24 mouse cellular contexts compared by ENCODE assay signal in the genomic region with DNA sequence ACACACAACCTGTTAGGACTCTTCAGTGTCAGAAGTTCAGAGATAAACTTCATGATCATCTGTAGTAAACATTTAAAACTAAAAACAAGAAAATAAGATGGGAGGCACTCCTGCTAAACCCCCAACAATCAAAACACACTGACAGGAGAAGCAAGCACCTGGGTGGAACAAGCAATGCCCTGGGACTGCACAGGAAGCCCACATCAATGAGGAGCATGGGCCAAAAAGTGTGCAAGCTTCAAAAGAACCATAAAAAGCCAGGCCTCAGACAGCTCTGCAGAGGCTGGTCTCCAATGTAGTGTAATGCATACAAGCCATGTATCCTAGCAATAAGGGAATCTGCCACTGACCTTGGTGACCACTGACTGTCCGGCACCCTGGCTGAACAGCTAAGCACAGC. TPM values are rescaled to one million over a fixed set of nuclear protein-coding genes. Genes with fewer than 3 reads are reported as not detected.
DNase-seq lines count a peak whose midpoint lies in the region; TF ChIP-seq lines count a peak whose summit lies in the region.
"Had no signal": no experiment of that assay in that cellular context is flagged by ENCODE, and none has a peak within 500 bp of the region (broad histone marks: within the 10 kb centered on the region; RNA-seq: fewer than 3 reads in every experiment).

No protein-coding gene starts in this region.

- peaks cover 9% of the 10 kb centered on the region for H3K4me1 ChIP-seq in thymus, adult 2 months (replicated peaks; ENCODE audit: control insufficient read depth, insufficient read depth, low read length)
- H3K4me1 ChIP-seq in forebrain, embryonic 10.5 days = no peaks in the 10 kb centered on the region
- H3K4me1 ChIP-seq: embryonic facial prominence, embryonic 10.5 days; embryonic facial prominence, embryonic 13.5 days; forebrain, embryonic 13.5 days; hindbrain, embryonic 12.5 days; hindbrain, embryonic 15.5 days had no signal

- WGBS in thymus, adult 2 months = 75% methylated on average over 1 of the region's 1 CpGs
- 97% methylated on average over 1 of the region's 1 CpGs for WGBS in forebrain, embryonic 10.5 days

- peak; percentile 4 to 19 for DNase-seq in CD8-positive naive resting alpha-beta T cell, adult 2 months (ENCODE audit: low read depth in 2 of 2, low spot score in 2 of 2)
- DNase-seq in thymus, adult 2 months = peak; percentile 47
- peak; percentile 48 for DNase-seq in thymus, postnatal 25 days
- DNase-seq in forebrain, embryonic 10.5 days (ENCODE audit: extremely low spot score, low spot score) = no peak
- no peak for DNase-seq in cerebellum, adult 9-11 months
- no peak for DNase-seq in right cerebral cortex, postnatal 10 days (ENCODE audit: low spot score in 2 of 2)
- DNase-seq: adrenal gland, adult 2 months; adrenal gland, postnatal 14 days; cerebellum, adult 11 months; cerebellum, adult 2 months; cerebellum, postnatal 10 days; cerebellum, postnatal 36 days; embryo, embryonic 11 days; gastrocnemius, postnatal 14 days; heart, adult 11 months had no signal

- no peaks in the 10 kb centered on the region for H3K9me3 ChIP-seq in forebrain, embryonic 10.5 days
- H3K9me3 ChIP-seq: embryonic facial prominence, embryonic 10.5 days; embryonic facial prominence, embryonic 13.5 days; forebrain, embryonic 13.5 days; G1E; hindbrain, embryonic 12.5 days; hindbrain, embryonic 15.5 days had no signal

- no peaks in the 10 kb centered on the region for H3K27me3 ChIP-seq in thymus, adult 2 months (ENCODE audit: control insufficient read depth, insufficient read depth, low read length)
- no peaks in the 10 kb centered on the region for H3K27me3 ChIP-seq in forebrain, embryonic 10.5 days (ENCODE audit: poor library complexity, severe bottlenecking)
- H3K27me3 ChIP-seq: CH12.LX; embryonic facial prominence, embryonic 13.5 days; forebrain, embryonic 13.5 days; hindbrain, embryonic 12.5 days; hindbrain, embryonic 15.5 days; Patski had no signal

- no peak overlapping the region for H3K27ac ChIP-seq in thymus, adult 2 months (ENCODE audit: control insufficient read depth, insufficient read depth, low read length)
- H3K27ac ChIP-seq in forebrain, embryonic 10.5 days = no peak overlapping the region
- H3K27ac ChIP-seq: embryonic facial prominence, embryonic 10.5 days; embryonic facial prominence, embryonic 13.5 days; forebrain, embryonic 13.5 days; hindbrain, embryonic 12.5 days; hindbrain, embryonic 15.5 days had no signal

- TF ChIP-seq POLR2A in thymus, adult 2 months (IDR thresholded peaks at IDR 0.05; ENCODE audit: control insufficient read depth, extremely low read depth, insufficient read depth, low read length, poor library complexity) = no peak

- H3K4me3 ChIP-seq in thymus, adult 2 months (ENCODE audit: control insufficient read depth, insufficient read depth, low read length) = no peak overlapping the region
- no peak overlapping the region for H3K4me3 ChIP-seq in forebrain, embryonic 10.5 days
- H3K4me3 ChIP-seq: embryonic facial prominence, embryonic 10.5 days; embryonic facial prominence, embryonic 13.5 days; erythroblast, embryonic 14.5 days; forebrain, embryonic 13.5 days; hindbrain, embryonic 12.5 days; hindbrain, embryonic 15.5 days had no signal

- TF ChIP-seq CTCF in thymus, adult 2 months (IDR thresholded peaks at IDR 0.05; ENCODE audit: borderline replicate concordance, control insufficient read depth, extremely low read depth, insufficient read depth, low read length, poor library complexity) = no peak

- peaks cover 15% of the 10 kb centered on the region for H3K36me3 ChIP-seq in thymus, adult 2 months (ENCODE audit: control insufficient read depth, insufficient read depth, low read length)
- peaks cover 94% of the 10 kb centered on the region for H3K36me3 ChIP-seq in forebrain, embryonic 10.5 days (replicated peaks)

RNA-seq across cellular contexts. Expression of a gene that starts 12.7 kb away (rescaled TPM):
- polyA plus RNA-seq in thymus, adult 2 months (2012; rRNA removed) = 5.1 and 6.0 TPM in 2 replicates
- polyA plus RNA-seq in forebrain, embryonic 10.5 days (2016; fragmentation: Nextera tagmentation; extraction: Ambion mirVana) = 75.5 and 89.5 TPM in 2 replicates

RNA-seq across cellular contexts. Expression of a gene that starts 41.5 kb away (rescaled TPM):
- polyA plus RNA-seq in thymus, adult 2 months (2012; rRNA removed) = 7.4 and 8.1 TPM in 2 replicates
- polyA plus RNA-seq in forebrain, embryonic 10.5 days (2016; fragmentation: Nextera tagmentation; extraction: Ambion mirVana) = 61.8 and 67.6 TPM in 2 replicates

RNA-seq across cellular contexts. Expression of a gene that starts 52.8 kb away (rescaled TPM):
- 21.2 and 22.3 TPM in 2 replicates for polyA plus RNA-seq in thymus, adult 2 months (2012; rRNA removed)
- 16.5 and 16.8 TPM in 2 replicates for polyA plus RNA-seq in forebrain, embryonic 10.5 days (2016; fragmentation: Nextera tagmentation; extraction: Ambion mirVana)

Comparison
In these comparisons a context has a peak if more than half of its experiments do, and no peak if none do; other contexts are left out.
1. DNase-seq: peak in CD8-positive naive resting alpha-beta T cell, adult 2 months (2 of 2), thymus, adult 2 months (single experiment) and thymus, postnatal 25 days (single experiment); none in forebrain, embryonic 10.5 days (single experiment), cerebellum, adult 9-11 months (single experiment) and right cerebral cortex, postnatal 10 days (0 of 2).
2. RNA of a gene that starts 12.7 kb away (polyA plus RNA-seq): 75.5 to 89.5 TPM in forebrain, embryonic 10.5 days; 5.1 to 6.0 TPM in thymus, adult 2 months; every median in the first group is over 10 times any median in the second.